Comparison of ENCODE assay signal across 24 mouse cellular contexts in the genomic region with DNA sequence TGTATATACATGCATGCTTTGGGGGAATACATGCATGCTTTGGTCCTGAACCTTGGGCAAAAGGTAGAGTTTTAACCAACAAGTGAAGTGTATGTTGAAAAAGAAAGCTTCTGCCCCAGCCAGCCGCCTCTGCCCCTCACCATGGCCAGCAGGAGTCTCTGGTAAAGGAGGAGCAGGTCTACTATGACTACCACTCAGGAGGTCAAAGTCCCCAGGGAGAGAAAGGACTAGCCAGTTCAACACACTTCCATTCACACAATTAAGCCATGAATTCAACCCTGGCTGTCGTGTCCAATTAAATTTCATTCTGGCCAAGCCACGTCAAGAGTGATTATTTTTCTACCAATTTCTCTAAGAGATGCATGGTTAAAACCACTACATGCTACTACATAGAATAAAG.
DNase-seq lines count a peak whose midpoint lies in the region; ATAC-seq and TF ChIP-seq lines count a peak whose summit lies in the region.
"Had no signal": no experiment of that assay in that cellular context is flagged by ENCODE, and none has a peak within 500 bp of the region (broad histone marks: within the 10 kb centered on the region; RNA-seq: fewer than 3 reads in every experiment).

No protein-coding gene starts in this region.

- peak; percentile 64 for DNase-seq in kidney, adult 2 months
- no peak for DNase-seq in layer of hippocampus, adult 9-10 months (ENCODE audit: low spot score)
- DNase-seq in thymus, postnatal 10 days (ENCODE audit: low spot score in 2 of 2), result no peak
- DNase-seq: adrenal gland, adult 8-10 months; cerebellum, adult 2 months; cerebellum, postnatal 36 days; forebrain, postnatal 0 days; kidney, postnatal 10 days; right cerebral cortex, postnatal 25 days; thymus, postnatal 25 days had no signal

- no peak for ATAC-seq in kidney, embryonic 14.5 days (ENCODE audit: low FRiP score, low TSS enrichment)
- no peak for ATAC-seq in intestine, embryonic 15.5 days
- ATAC-seq in stomach, embryonic 15.5 days (ENCODE audit: insufficient read depth, low FRiP score, low read depth), result no peak
- ATAC-seq: CD4-positive, CD25-positive, alpha-beta regulatory T cell, adult 4 months; forebrain, postnatal 0 days; inflammation-experienced regulatory T-cells, adult 6 months had no signal

- 61% methylated on average over 3 of the region's 3 CpGs for WGBS in kidney, adult 2 months
- WGBS in kidney, embryonic 14.5 days, result 94% methylated on average over 3 of the region's 3 CpGs
- WGBS in intestine, embryonic 15.5 days, result 62% methylated on average over 3 of the region's 3 CpGs
- WGBS in stomach, embryonic 15.5 days, result 80% methylated on average over 3 of the region's 3 CpGs

- no peaks in the 10 kb centered on the region for H3K27me3 ChIP-seq in kidney, adult 2 months (replicated peaks; ENCODE audit: control insufficient read depth, insufficient read depth, low read length)
- no peaks in the 10 kb centered on the region for H3K27me3 ChIP-seq in kidney, embryonic 14.5 days (ENCODE audit: control insufficient read depth, insufficient read depth, low read length)
- H3K27me3 ChIP-seq in ES-Bruce4 (ENCODE audit: control insufficient read depth, insufficient read depth, low read length, poor library complexity, severe bottlenecking), result no peaks in the 10 kb centered on the region
- H3K27me3 ChIP-seq in intestine, embryonic 15.5 days (replicated peaks), result no peaks in the 10 kb centered on the region
- no peaks in the 10 kb centered on the region for H3K27me3 ChIP-seq in stomach, embryonic 15.5 days (replicated peaks)
- H3K27me3 ChIP-seq: embryonic facial prominence, embryonic 12.5 days; heart, embryonic 13.5 days; hindbrain, embryonic 15.5 days; limb, embryonic 12.5 days; lung, embryonic 15.5 days; midbrain, embryonic 12.5 days had no signal

- H3K9me3 ChIP-seq in kidney, embryonic 14.5 days (ENCODE audit: control insufficient read depth, low read length), result no peaks in the 10 kb centered on the region
- peaks cover 1% of the 10 kb centered on the region; the same call in 1 of the 2 replicates for H3K9me3 ChIP-seq in ES-Bruce4 (replicated peaks; ENCODE audit: control insufficient read depth, insufficient read depth, low read length, poor library complexity, severe bottlenecking)
- no peaks in the 10 kb centered on the region for H3K9me3 ChIP-seq in intestine, embryonic 15.5 days
- H3K9me3 ChIP-seq in stomach, embryonic 15.5 days, result no peaks in the 10 kb centered on the region
- H3K9me3 ChIP-seq: embryonic facial prominence, embryonic 12.5 days; heart, embryonic 13.5 days; hindbrain, embryonic 10.5 days; hindbrain, embryonic 15.5 days; limb, embryonic 12.5 days; lung, embryonic 15.5 days; midbrain, embryonic 12.5 days had no signal

- no peak overlapping the region for H3K9ac ChIP-seq in kidney, embryonic 14.5 days (ENCODE audit: low read depth, low read length)
- no peak overlapping the region for H3K9ac ChIP-seq in ES-Bruce4 (ENCODE audit: low read depth, poor library complexity, severe bottlenecking)
- no peak overlapping the region for H3K9ac ChIP-seq in intestine, embryonic 15.5 days
- no peak overlapping the region for H3K9ac ChIP-seq in stomach, embryonic 15.5 days
- H3K9ac ChIP-seq: embryonic facial prominence, embryonic 12.5 days; forebrain, postnatal 0 days; hindbrain, embryonic 15.5 days; limb, embryonic 12.5 days; lung, embryonic 15.5 days; midbrain, embryonic 12.5 days had no signal

- 0 out of 2 replicates have a peak, but pooled peaks cover 2% of the 10 kb centered on the region for H3K36me3 ChIP-seq in kidney, adult 2 months (ENCODE audit: control insufficient read depth, insufficient read depth, low read length)
- peaks cover 4% of the 10 kb centered on the region; the same call in 1 of the 2 replicates for H3K36me3 ChIP-seq in kidney, embryonic 14.5 days (ENCODE audit: control insufficient read depth, insufficient read depth, low read length)
- H3K36me3 ChIP-seq in ES-Bruce4 (ENCODE audit: control insufficient read depth, insufficient read depth, low read length, poor library complexity, severe bottlenecking), result peaks cover 7% of the 10 kb centered on the region
- no peaks in the 10 kb centered on the region for H3K36me3 ChIP-seq in intestine, embryonic 15.5 days
- no peaks in the 10 kb centered on the region for H3K36me3 ChIP-seq in stomach, embryonic 15.5 days
- H3K36me3 ChIP-seq: G1E; hindbrain, embryonic 10.5 days; hindbrain, embryonic 15.5 days; lung, embryonic 15.5 days; midbrain, embryonic 12.5 days had no signal

- H3K4me1 ChIP-seq in kidney, adult 2 months (ENCODE audit: control insufficient read depth, insufficient read depth, low read length), result peaks cover 18% of the 10 kb centered on the region
- H3K4me1 ChIP-seq in kidney, embryonic 14.5 days (ENCODE audit: control insufficient read depth, insufficient read depth, low read length), result peaks cover 20% of the 10 kb centered on the region; the same call in 1 of the 2 replicates
- H3K4me1 ChIP-seq in ES-Bruce4 (ENCODE audit: control insufficient read depth, insufficient read depth, low read length), result peaks cover 10% of the 10 kb centered on the region
- H3K4me1 ChIP-seq in intestine, embryonic 15.5 days (replicated peaks), result peaks cover 51% of the 10 kb centered on the region
- H3K4me1 ChIP-seq in stomach, embryonic 15.5 days, result peaks cover 19% of the 10 kb centered on the region
- H3K4me1 ChIP-seq: hindbrain, embryonic 15.5 days had no signal

- TF ChIP-seq CTCF in kidney, adult 2 months (conservative IDR thresholded peaks at IDR 0.05; ENCODE audit: insufficient read depth, insufficient read length, low read depth, low read length), result no peak
- TF ChIP-seq CTCF in ES-Bruce4 (IDR thresholded peaks at IDR 0.05; ENCODE audit: low read depth, low read length), result no peak

- H3K27ac ChIP-seq in kidney, adult 2 months (ENCODE audit: insufficient read depth, low read depth, low read length), result no peak overlapping the region
- no peak overlapping the region for H3K27ac ChIP-seq in kidney, embryonic 14.5 days (ENCODE audit: low read depth, low read length)
- H3K27ac ChIP-seq in ES-Bruce4 (ENCODE audit: insufficient read depth, low read length), result peak overlapping the region; percentile 71
- peak overlapping the region; percentile 79; the same call in 1 of the 2 replicates for H3K27ac ChIP-seq in intestine, embryonic 15.5 days
- peak overlapping the region; percentile 63 for H3K27ac ChIP-seq in stomach, embryonic 15.5 days
- H3K27ac ChIP-seq: embryonic facial prominence, embryonic 12.5 days; hindbrain, embryonic 10.5 days; hindbrain, embryonic 15.5 days; lung, embryonic 15.5 days; midbrain, embryonic 12.5 days had no signal

- no peak for TF ChIP-seq POLR2A in kidney, adult 2 months (IDR thresholded peaks at IDR 0.05; ENCODE audit: low read depth, low read length)
- no peak for TF ChIP-seq POLR2A in ES-Bruce4 (IDR thresholded peaks at IDR 0.05; ENCODE audit: insufficient read depth, low read length)

- no peak for TF ChIP-seq EP300 in ES-Bruce4 (IDR thresholded peaks at IDR 0.05; ENCODE audit: insufficient read depth, low read depth, low read length)

- no peak overlapping the region for H3K4me2 ChIP-seq in kidney, embryonic 14.5 days (replicated peaks; ENCODE audit: low read depth, low read length)
- H3K4me2 ChIP-seq in intestine, embryonic 15.5 days (replicated peaks), result no peak overlapping the region
- H3K4me2 ChIP-seq in stomach, embryonic 15.5 days, result no peak overlapping the region
- H3K4me2 ChIP-seq: embryonic facial prominence, embryonic 12.5 days; heart, embryonic 13.5 days; hindbrain, embryonic 15.5 days; limb, embryonic 12.5 days; lung, embryonic 15.5 days; midbrain, embryonic 12.5 days had no signal

- H3K4me3 ChIP-seq in kidney, adult 2 months (ENCODE audit: insufficient read depth, low read depth, low read length), result no peak overlapping the region
- H3K4me3 ChIP-seq in kidney, embryonic 14.5 days (ENCODE audit: low read length), result no peak overlapping the region
- H3K4me3 ChIP-seq in ES-Bruce4 (ENCODE audit: low read depth, low read length), result no peak overlapping the region
- H3K4me3 ChIP-seq in intestine, embryonic 15.5 days (replicated peaks), result no peak overlapping the region
- H3K4me3 ChIP-seq in stomach, embryonic 15.5 days (replicated peaks), result no peak overlapping the region
- H3K4me3 ChIP-seq: embryonic facial prominence, embryonic 12.5 days; heart, embryonic 13.5 days; hindbrain, embryonic 10.5 days; hindbrain, embryonic 15.5 days; limb, embryonic 12.5 days; lung, embryonic 15.5 days; midbrain, embryonic 12.5 days had no signal

Comparison
In these comparisons a context has a peak if more than half of its experiments do, and no peak if none do; other contexts are left out.
1. H3K27ac ChIP-seq: peak in ES-Bruce4 (single experiment), intestine, embryonic 15.5 days (single experiment) and stomach, embryonic 15.5 days (single experiment); none in kidney, adult 2 months (single experiment) and kidney, embryonic 14.5 days (single experiment).